Mouse (Mus musculus): Measurements from ENCODE around the gene Kcnma1. TPM values are rescaled to one million over a fixed set of nuclear protein-coding genes. Genes with fewer than 3 reads are reported as not detected.

Gene Kcnma1
- total and polyA plus RNA-seq, 3 experiments = not detected

DNA sequence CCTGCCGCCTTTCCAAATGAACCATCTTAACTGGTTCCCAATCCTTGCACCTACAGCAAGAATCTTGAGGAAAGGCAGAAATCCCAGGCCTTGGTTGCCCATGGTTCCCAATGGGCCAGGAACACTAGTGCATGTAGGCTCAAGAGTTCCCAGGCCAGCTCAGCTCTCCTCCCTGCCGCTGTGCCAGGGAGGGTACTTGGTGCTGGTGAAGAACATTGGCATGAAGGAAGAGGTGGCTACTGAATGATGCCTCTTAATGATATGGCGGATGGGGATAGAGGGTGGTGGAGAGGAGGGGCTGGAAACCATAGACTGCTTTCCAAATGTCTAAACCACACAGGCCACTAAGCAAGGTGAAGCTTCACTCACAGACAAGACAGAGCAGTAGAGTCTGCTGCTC, 627.5 kb downstream of the Kcnma1 start:
- no peak for DNase-seq (ENCODE audit: low read depth, low spot score)
- Histone ChIP-seq H3K9ac (ENCODE audit: control insufficient read depth, low read depth, low read length, poor library complexity, severe bottlenecking) (no peak overlapping the region), H3K9me3 (replicated peaks; ENCODE audit: insufficient read depth, low read length) (no peaks in the 10 kb centered on the region), H3K27ac (ENCODE audit: control insufficient read depth, low read depth, low read length) (no peak overlapping the region), H3K4me3 (ENCODE audit: control insufficient read depth in 1 of 2, insufficient read depth in 1 of 2, low read depth in 2 of 2, low read length in 2 of 2) (no peak overlapping the region), H3K27me3 (ENCODE audit: control insufficient read depth in 1 of 2, insufficient read depth in 2 of 2, low read length in 2 of 2) (peaks cover 4 to 6% of the 10 kb centered on the region in 2 experiments), H3K4me1 (ENCODE audit: control insufficient read depth in 1 of 2, insufficient read depth in 2 of 2, low read length in 2 of 2) (no peaks in the 10 kb centered on the region), H3K36me3 (ENCODE audit: control insufficient read depth in 1 of 2, insufficient read depth in 2 of 2, low read length in 2 of 2) (no peaks in the 10 kb centered on the region), H3K79me2 (ENCODE audit: control insufficient read depth, insufficient read depth, low read length, poor library complexity) (no peaks in the 10 kb centered on the region)
- TF ChIP-seq MYC (IDR thresholded peaks at IDR 0.05; ENCODE audit: low read depth, low read length) (no peak), CHD1 (IDR thresholded peaks at IDR 0.05; ENCODE audit: low read depth, low read length) (no peak), CTCF (IDR thresholded peaks at IDR 0.05 in 2 of 3, conservative IDR thresholded peaks at IDR 0.05 in 1 of 3; ENCODE audit: control insufficient read depth in 1 of 3, insufficient read depth in 1 of 3, low read depth in 2 of 3, low read length in 3 of 3, poor library complexity in 1 of 3, severe bottlenecking in 1 of 3) (no peak), MXI1 (IDR thresholded peaks at IDR 0.05; ENCODE audit: low read depth, low read length) (no peak), TAL1 (IDR thresholded peaks at IDR 0.05; ENCODE audit: low read length) (no peak), BHLHE40 (IDR thresholded peaks at IDR 0.05; ENCODE audit: borderline replicate concordance, low read depth, low read length) (no peak), TCF12 (IDR thresholded peaks at IDR 0.05; ENCODE audit: low read depth, low read length) (no peak), RAD21 (IDR thresholded peaks at IDR 0.05; ENCODE audit: low read depth, low read length) (no peak), UBTF (IDR thresholded peaks at IDR 0.05; ENCODE audit: borderline replicate concordance, insufficient read depth, low read depth, low read length) (no peak), ZC3H11A (IDR thresholded peaks at IDR 0.05; ENCODE audit: low read depth, low read length) (no peak), TBP (IDR thresholded peaks at IDR 0.05; ENCODE audit: low read depth, low read length) (no peak), GABPA (IDR thresholded peaks at IDR 0.05; ENCODE audit: low read depth, low read length) (no peak), NRF1 (IDR thresholded peaks at IDR 0.05; ENCODE audit: insufficient read depth, low read depth, low read length, poor library complexity, severe bottlenecking) (no peak), SIN3A (IDR thresholded peaks at IDR 0.05; ENCODE audit: low read length) (no peak), POLR2A (IDR thresholded peaks at IDR 0.05; ENCODE audit: control insufficient read depth in 1 of 2, insufficient read depth in 1 of 2, low read depth in 1 of 2, low read length in 2 of 2, poor library complexity in 1 of 2) (no peak), JUND (IDR thresholded peaks at IDR 0.05; ENCODE audit: low read depth, low read length) (no peak), MAFK (IDR thresholded peaks at IDR 0.05; ENCODE audit: borderline replicate concordance, low read depth, low read length) (no peak), EP300 (IDR thresholded peaks at IDR 0.05; ENCODE audit: low read depth in 1 of 2, low read length in 2 of 2) (no peak)

DNA sequence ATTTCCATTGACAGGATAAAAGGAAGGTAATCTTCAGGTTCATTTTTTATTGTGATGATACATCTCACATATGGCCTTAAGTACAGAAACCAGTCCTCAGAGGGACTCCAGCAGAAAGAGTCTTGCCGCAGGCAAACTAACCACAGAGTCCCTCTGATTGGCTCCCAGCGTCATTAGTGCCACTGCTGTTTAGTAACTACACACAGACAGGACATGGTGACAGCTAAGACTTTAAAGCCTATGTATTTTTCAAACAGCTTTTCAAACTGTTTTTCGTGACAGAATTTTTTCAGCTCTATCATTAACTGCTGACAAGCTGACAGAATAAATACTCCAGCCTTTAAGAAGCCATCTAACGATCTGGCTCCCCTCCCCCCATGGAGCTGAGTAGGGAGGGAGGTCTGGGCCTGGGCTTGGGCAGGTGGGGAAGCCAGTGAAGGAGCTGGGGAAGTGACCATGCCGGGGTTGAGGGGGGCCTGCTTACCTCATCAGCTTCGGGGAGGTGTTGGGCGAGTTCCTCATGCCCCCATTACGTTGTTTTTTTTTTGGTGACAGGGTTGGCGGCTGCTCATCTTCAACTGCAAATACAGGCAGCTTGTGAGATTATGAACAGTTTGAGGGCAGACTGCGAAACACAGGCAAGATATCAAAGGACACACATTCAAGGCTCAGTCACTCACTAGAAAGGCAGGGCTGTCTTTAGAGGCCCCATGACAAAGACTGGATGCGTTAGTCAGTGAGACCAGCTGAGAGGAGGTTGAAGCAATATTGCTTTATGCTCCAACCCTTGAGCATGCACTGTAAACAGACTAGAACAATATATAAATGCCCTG, 628.3 kb downstream of the Kcnma1 start:
- no peaks in the 10 kb centered on the region for H3K36me3 ChIP-seq (ENCODE audit: control insufficient read depth in 1 of 2, insufficient read depth in 2 of 2, low read length in 2 of 2)
- TF ChIP-seq JUND (IDR thresholded peaks at IDR 0.05; ENCODE audit: low read depth, low read length) (no peak), MXI1 (IDR thresholded peaks at IDR 0.05; ENCODE audit: low read depth, low read length) (no peak)
- no peak overlapping the region for H3K4me3 ChIP-seq (ENCODE audit: control insufficient read depth in 1 of 2, insufficient read depth in 1 of 2, low read depth in 2 of 2, low read length in 2 of 2)
- no peak overlapping the region for H3K9ac ChIP-seq (ENCODE audit: control insufficient read depth, low read depth, low read length, poor library complexity, severe bottlenecking)
- no peaks in the 10 kb centered on the region for H3K9me3 ChIP-seq (replicated peaks; ENCODE audit: insufficient read depth, low read length)
- H3K27ac ChIP-seq (ENCODE audit: control insufficient read depth, low read depth, low read length) = no peak overlapping the region
- no peaks in the 10 kb centered on the region for H3K79me2 ChIP-seq (ENCODE audit: control insufficient read depth, insufficient read depth, low read length, poor library complexity)
- H3K4me1 ChIP-seq (ENCODE audit: control insufficient read depth in 1 of 2, insufficient read depth in 2 of 2, low read length in 2 of 2) = no peaks in the 10 kb centered on the region
- H3K27me3 ChIP-seq (ENCODE audit: control insufficient read depth in 1 of 2, insufficient read depth in 2 of 2, low read length in 2 of 2) = peaks cover 4 to 6% of the 10 kb centered on the region in 2 experiments
- no peak for DNase-seq (ENCODE audit: low read depth, low spot score)

Data from MEL (cell line).